Mouse (Mus musculus): ENCODE results near the gene 2310061I04Rik. TPM values are rescaled to one million over a fixed set of nuclear protein-coding genes. Genes with fewer than 3 reads are reported as not detected.
"Not testable (repeated sequence)": the region's sequence is repeated elsewhere in the genome, so short reads cannot be mapped to it uniquely, and the experiment has no call there.

2310061I04Rik gene
- 10 to 100 TPM; 45.9 to 61.4 (median 50.0) TPM for total RNA-seq (2022)

GRCm38 (mm10) chr17:35896781-35897643 is at the start of gene 2310061I04Rik:
TSS of gene 2310061I04Rik (minus strand) at chr17:35897431.
- peak; percentile 80 to 89 for DNase-seq (ENCODE audit: low spot score in 2 of 2)

- DNase-seq (ENCODE audit: low spot score in 2 of 2) = no peak
These were observed 42.7 kb upstream of the 2310061I04Rik start for GRCm38 (mm10) chr17:35939941-35940340.

- DNase-seq (ENCODE audit: low spot score in 2 of 2) = no peak
These were observed 41.9 kb upstream of the 2310061I04Rik start for GRCm38 (mm10) chr17:35939108-35939507.

- DNase-seq (ENCODE audit: low spot score in 2 of 2) = no peak
These were observed 40.6 kb upstream of the 2310061I04Rik start for GRCm38 (mm10) chr17:35937700-35938348.

- not testable (repeated sequence) for DNase-seq (ENCODE audit: low spot score in 2 of 2)
These were observed 38.5 kb upstream of the 2310061I04Rik start for GRCm38 (mm10) chr17:35935763-35936162.

GRCm38 (mm10) chr17:35932608-35933007 is 35.4 kb upstream of the 2310061I04Rik start:
- no peak for DNase-seq (ENCODE audit: low spot score in 2 of 2)

- DNase-seq (ENCODE audit: low spot score in 2 of 2) = no peak
These were observed 33.4 kb upstream of the 2310061I04Rik start for GRCm38 (mm10) chr17:35930627-35931026.

GRCm38 (mm10) chr17:35929534-35929933 is 32.3 kb upstream of the 2310061I04Rik start:
- no peak for DNase-seq (ENCODE audit: low spot score in 2 of 2)

- no peak for DNase-seq (ENCODE audit: low spot score in 2 of 2)
These were observed 30.2 kb upstream of the 2310061I04Rik start for GRCm38 (mm10) chr17:35927471-35927870.

GRCm38 (mm10) chr17:35923281-35923680 is 26.1 kb upstream of the 2310061I04Rik start:
- no peak for DNase-seq (ENCODE audit: low spot score in 2 of 2)

- no peak for DNase-seq (ENCODE audit: low spot score in 2 of 2)
These were observed 25.3 kb upstream of the 2310061I04Rik start for GRCm38 (mm10) chr17:35922566-35922965.

- DNase-seq (ENCODE audit: low spot score in 2 of 2) = no peak
These were observed 24.5 kb upstream of the 2310061I04Rik start for GRCm38 (mm10) chr17:35921710-35922109.

GRCm38 (mm10) chr17:35920862-35921562 is 23.8 kb upstream of the 2310061I04Rik start:
- DNase-seq (ENCODE audit: low spot score in 2 of 2) = no peak

- DNase-seq (ENCODE audit: low spot score in 2 of 2) = no peak
These were observed 23.2 kb upstream of the 2310061I04Rik start for GRCm38 (mm10) chr17:35920384-35920783.

GRCm38 (mm10) chr17:35919864-35920301 is 22.7 kb upstream of the 2310061I04Rik start:
- no peak for DNase-seq (ENCODE audit: low spot score in 2 of 2)

- peak; percentile 94 to 96 for DNase-seq (ENCODE audit: low spot score in 2 of 2)
These were observed 22.0 kb upstream of the 2310061I04Rik start for GRCm38 (mm10) chr17:35919060-35919715.

GRCm38 (mm10) chr17:35918276-35919059 is 21.2 kb upstream of the 2310061I04Rik start:
- no peak for DNase-seq (ENCODE audit: low spot score in 2 of 2)

GRCm38 (mm10) chr17:35917463-35918251 is 20.4 kb upstream of the 2310061I04Rik start:
- DNase-seq (ENCODE audit: low spot score in 2 of 2) = peak in 1 of 2 experiments; percentile 50

- DNase-seq (ENCODE audit: low spot score in 2 of 2) = no peak
These were observed 19.9 kb upstream of the 2310061I04Rik start for GRCm38 (mm10) chr17:35917143-35917462.

Data from layer of hippocampus, adult 8-10 months (tissue).